27 mouse cellular contexts compared by ENCODE assay signal in genomic region chr12:103859584-103859983, GRCm38 (mm10). TPM values are rescaled to one million over a fixed set of nuclear protein-coding genes. Genes with fewer than 3 reads are reported as not detected.
"Had no signal": no experiment of that assay in that cellular context is flagged by ENCODE, and none has a peak within 500 bp of the region (broad histone marks: within the 10 kb centered on the region; RNA-seq: fewer than 3 reads in every experiment).

No protein-coding gene starts in this region.

RNA-seq across cellular contexts. Expression of gene Serpina1a, which starts 3.8 kb away (rescaled TPM):
- total RNA-seq: left cerebral cortex, adult 2 months; left cerebral cortex, postnatal 10 days; left cerebral cortex, postnatal 14 days; left cerebral cortex, postnatal 25 days; left cerebral cortex, postnatal 36 days; left cerebral cortex, postnatal 4 days; megakaryocyte progenitor cell, adult 5-6 weeks; megakaryocyte, adult 5-6 weeks; megakaryocyte-erythroid progenitor cell, adult 5-6 weeks; midbrain, postnatal 0 days; monocyte, adult 5-6 weeks had no signal
- polyA plus RNA-seq: limb, embryonic 10.5 days; limb, embryonic 11.5 days; limb, embryonic 12.5 days; macrophage; midbrain, embryonic 10.5 days; midbrain, embryonic 11.5 days; midbrain, embryonic 12.5 days; midbrain, embryonic 14.5 days; midbrain, embryonic 15.5 days; midbrain, embryonic 16.5 days; midbrain, postnatal 0 days; myocyte; neural tube, embryonic 11.5 days; neural tube, embryonic 12.5 days had no signal

RNA-seq across cellular contexts. Expression of gene Serpina1b, which starts 29.4 kb away (rescaled TPM):
- total RNA-seq: left cerebral cortex, adult 2 months; left cerebral cortex, adult 8-10 months; left cerebral cortex, postnatal 14 days; left cerebral cortex, postnatal 25 days; left cerebral cortex, postnatal 36 days; left cerebral cortex, postnatal 4 days; megakaryocyte progenitor cell, adult 5-6 weeks; megakaryocyte, adult 5-6 weeks; megakaryocyte-erythroid progenitor cell, adult 5-6 weeks; midbrain, postnatal 0 days; monocyte, adult 5-6 weeks had no signal
- polyA plus RNA-seq: limb, embryonic 10.5 days; limb, embryonic 12.5 days; macrophage; midbrain, embryonic 11.5 days; midbrain, embryonic 12.5 days; midbrain, embryonic 14.5 days; midbrain, embryonic 15.5 days; midbrain, embryonic 16.5 days; midbrain, postnatal 0 days; myocyte; neural tube, embryonic 11.5 days had no signal

RNA-seq across cellular contexts. Expression of gene Serpina1c, which starts 45.1 kb away (rescaled TPM):
- total RNA-seq: left cerebral cortex, adult 2 months; left cerebral cortex, adult 8-10 months; left cerebral cortex, postnatal 10 days; left cerebral cortex, postnatal 14 days; left cerebral cortex, postnatal 25 days; left cerebral cortex, postnatal 36 days; left cerebral cortex, postnatal 4 days; megakaryocyte progenitor cell, adult 5-6 weeks; megakaryocyte, adult 5-6 weeks; megakaryocyte-erythroid progenitor cell, adult 5-6 weeks; midbrain, postnatal 0 days; monocyte, adult 5-6 weeks had no signal
- polyA plus RNA-seq: limb, embryonic 10.5 days; limb, embryonic 11.5 days; limb, embryonic 12.5 days; limb, embryonic 13.5 days; lung, embryonic 14.5 days; macrophage; midbrain, embryonic 10.5 days; midbrain, embryonic 11.5 days; midbrain, embryonic 12.5 days; midbrain, embryonic 14.5 days; midbrain, embryonic 15.5 days; midbrain, embryonic 16.5 days; midbrain, postnatal 0 days; myocyte; neural tube, embryonic 11.5 days; neural tube, embryonic 12.5 days had no signal
